Comparison of ENCODE assay signal across 28 mouse cellular contexts in the genomic region with DNA sequence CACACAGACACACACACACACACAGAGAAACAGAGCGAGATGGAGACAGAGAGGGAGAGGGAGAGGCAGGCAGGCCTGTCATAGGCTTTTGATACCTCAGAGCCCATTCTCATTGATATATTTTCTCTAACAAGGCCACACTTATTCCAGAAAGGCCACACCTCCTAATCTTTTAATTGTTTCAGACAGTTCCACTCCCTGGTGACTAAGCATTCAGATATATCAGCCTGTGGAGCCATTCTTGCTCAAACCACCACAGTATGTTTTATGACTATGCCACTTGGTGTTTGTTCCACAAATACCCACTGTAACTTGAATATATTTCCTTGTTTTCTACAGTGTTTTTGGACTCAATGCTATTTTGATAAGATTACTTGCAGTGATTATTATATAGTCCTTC.
DNase-seq lines count a peak whose midpoint lies in the region; TF ChIP-seq lines count a peak whose summit lies in the region.
"Had no signal": no experiment of that assay in that cellular context is flagged by ENCODE, and none has a peak within 500 bp of the region (broad histone marks: within the 10 kb centered on the region; RNA-seq: fewer than 3 reads in every experiment).

No protein-coding gene starts in this region.

- peak; percentile 21 for DNase-seq in retina, postnatal 1 day
- DNase-seq in retina, embryonic 14.5 days (ENCODE audit: low spot score) = no peak
- peak; percentile 25 for DNase-seq in NIH3T3 (ENCODE audit: low read depth)
- DNase-seq in cerebellum, postnatal 25 days = no peak
- DNase-seq in left cerebral cortex, adult 2 months (ENCODE audit: extremely low spot score in 1 of 2, low spot score in 2 of 2) = no peak
- DNase-seq in frontal cortex, postnatal 10 days (ENCODE audit: low spot score in 2 of 2) = no peak
- no peak for DNase-seq in gastrocnemius, adult 2 months
- DNase-seq: adrenal gland, adult 8-10 months; adrenal gland, postnatal 25 days; cerebellum, adult 18-20 months; cerebellum, adult 9-10 months; cerebellum, postnatal 36 days; embryo, embryonic 11 days; gastrocnemius, postnatal 14 days; heart, adult 11 months; heart, postnatal 10 days; heart, postnatal 36 days had no signal

- peak overlapping the region; percentile 54 for H3K27ac ChIP-seq in macrophage
- H3K27ac ChIP-seq in left cerebral cortex, adult 2 months = no peak overlapping the region
- H3K27ac ChIP-seq in gastrocnemius, adult 2 months = no peak overlapping the region
- H3K27ac ChIP-seq: embryonic facial prominence, embryonic 10.5 days; embryonic facial prominence, embryonic 13.5 days; forebrain, embryonic 12.5 days; forebrain, embryonic 15.5 days; heart, embryonic 15.5 days; hindbrain, embryonic 10.5 days; hindbrain, embryonic 13.5 days; intestine, embryonic 15.5 days had no signal

- intact Hi-C loops in left cerebral cortex, adult 2 months (cut with DNase I) = no loop called here
- intact Hi-C loops in gastrocnemius, adult 2 months (cut with DNase I) = no loop called here

- no peaks in the 10 kb centered on the region for H3K79me2 ChIP-seq in macrophage (ENCODE audit: inconsistent target)

- H3K4me3 ChIP-seq in macrophage (ENCODE audit: inconsistent target) = no peak overlapping the region
- H3K4me3 ChIP-seq in left cerebral cortex, adult 2 months = no peak overlapping the region
- H3K4me3 ChIP-seq in gastrocnemius, adult 2 months = no peak overlapping the region
- H3K4me3 ChIP-seq: embryonic facial prominence, embryonic 10.5 days; embryonic facial prominence, embryonic 13.5 days; erythroblast, embryonic 14.5 days; forebrain, embryonic 12.5 days; forebrain, embryonic 15.5 days; heart, embryonic 12.5 days; heart, embryonic 15.5 days; hindbrain, embryonic 10.5 days; hindbrain, embryonic 13.5 days; intestine, embryonic 15.5 days had no signal

- WGBS in macrophage (ENCODE audit: missing documents) = 100% methylated on average over 1 of the region's 1 CpGs

- TF ChIP-seq CTCF in left cerebral cortex, adult 2 months (IDR thresholded peaks at IDR 0.05) = no peak
- TF ChIP-seq CTCF in gastrocnemius, adult 2 months (IDR thresholded peaks at IDR 0.05) = no peak

- no peaks in the 10 kb centered on the region for H3K36me3 ChIP-seq in macrophage (ENCODE audit: inconsistent target)
- H3K36me3 ChIP-seq: embryonic facial prominence, embryonic 10.5 days; embryonic facial prominence, embryonic 13.5 days; forebrain, embryonic 12.5 days; forebrain, embryonic 15.5 days; heart, embryonic 12.5 days; heart, embryonic 15.5 days; hindbrain, embryonic 10.5 days; hindbrain, embryonic 13.5 days; intestine, embryonic 15.5 days had no signal

Comparison
In these comparisons a context has a peak if more than half of its experiments do, and no peak if none do; other contexts are left out.
1. DNase-seq: peak in retina, postnatal 1 day (single experiment) and NIH3T3 (single experiment); none in retina, embryonic 14.5 days (single experiment), cerebellum, postnatal 25 days (0 of 2), left cerebral cortex, adult 2 months (0 of 2), frontal cortex, postnatal 10 days (0 of 2) and gastrocnemius, adult 2 months (single experiment).